Mouse (Mus musculus) lung, embryonic 16.5 days (tissue): ENCODE results near the gene Bpifc. TPM values are rescaled to one million over a fixed set of nuclear protein-coding genes. Genes with fewer than 3 reads are reported as not detected.

Experiments
- ATAC-seq: fragments of 200-750 bp; cut with Nextera tagmentation; 2 replicates; pipeline ENCODE4 v1.8.0; 2017; ENCODE audit warnings: low read depth, mild to moderate bottlenecking, moderate library complexity
- H3K27ac ChIP-seq: fragments of 300-500 bp; sonication (generic); 2 replicates; pipeline ENCODE4 v1.5.1; 2014; ENCODE audit warnings: mild to moderate bottlenecking, control low read depth, low read length
- H3K27me3 ChIP-seq: fragments of 300-500 bp; sonication (generic); 2 replicates; pipeline ENCODE4 v1.6.1; 2014; ENCODE audit warnings: low read depth, low read length, mixed read lengths; ENCODE audit not compliant: control insufficient read depth, insufficient read depth
- H3K36me3 ChIP-seq: fragments of 300-500 bp; sonication (generic); 2 replicates; pipeline ENCODE4 v1.6.1; 2014; ENCODE audit warnings: low read length; ENCODE audit not compliant: control insufficient read depth, insufficient read depth
- H3K4me1 ChIP-seq: fragments of 300-500 bp; sonication (generic); replicated peaks from 2 replicates; pipeline ENCODE4 v1.6.1; 2014; ENCODE audit warnings: low read length, mixed read lengths; ENCODE audit not compliant: control insufficient read depth, insufficient read depth
- H3K4me2 ChIP-seq: fragments of 300-500 bp; sonication (generic); 2 replicates; pipeline ENCODE4 v1.6.1; 2014; ENCODE audit warnings: low read depth, low read length, control low read depth
- H3K4me3 ChIP-seq: fragments of 300-500 bp; sonication (generic); 2 replicates; pipeline ENCODE4 v1.5.1; 2014; ENCODE audit warnings: mild to moderate bottlenecking, low read length, control low read depth
- H3K9ac ChIP-seq: fragments of 300-500 bp; sonication (generic); 2 replicates; pipeline ENCODE4 v1.6.1; 2014; ENCODE audit warnings: low read length, control low read depth
- H3K9me3 ChIP-seq: fragments of 300-500 bp; sonication (generic); 2 replicates; pipeline ENCODE4 v1.6.1; 2016; ENCODE audit warnings: low read length; ENCODE audit not compliant: control insufficient read depth
- WGBS: fragments of 180-500 bp; shearing (Covaris S2); extraction: QIAGEN DNeasy Blood & Tissue Kit; methylation state at CpG from one replicate; pipeline ENCODE4 v1.1.7; 2014; 5-methylcytosine and 5-hydroxymethylcytosine counted together
- polyA plus RNA-seq: library from polyadenylated mRNA; unstranded; fragments of >200 nt; fragmentation: Nextera tagmentation; extraction: Ambion mirVana; gene quantifications from 2 replicates; pipeline ENCODE4 v1.2.1, GENCODE M21; 2015

Bpifc gene
- polyA plus RNA-seq, 1 experiment from 2014 or later: 0.13 TPM

DNA sequence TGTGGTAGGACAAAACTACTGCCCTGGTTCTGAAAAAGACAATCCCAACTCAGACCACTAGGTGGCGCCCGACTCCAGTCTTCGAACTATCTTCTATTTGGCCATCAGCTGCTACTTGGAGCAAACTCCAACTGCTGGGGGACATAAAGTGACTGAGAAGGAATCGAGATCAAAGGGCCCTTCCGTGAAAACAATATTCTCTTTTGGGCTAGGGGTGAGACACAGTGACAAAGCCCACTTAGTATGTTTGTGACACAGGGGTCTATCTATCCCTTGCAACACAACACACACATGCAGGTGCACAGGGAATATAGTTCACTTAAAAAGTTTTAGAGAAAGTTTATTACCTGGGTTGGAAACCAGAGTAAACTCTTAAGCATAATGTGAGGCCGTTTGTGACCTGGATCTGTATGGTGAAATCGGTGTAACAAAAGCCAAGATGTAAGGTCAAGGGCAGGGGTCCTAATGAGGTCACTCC is 43.5 kb downstream of the Bpifc start:
- Histone ChIP-seq H3K27me3 (no peaks in the 10 kb centered on the region), H3K36me3 (no peaks in the 10 kb centered on the region), H3K9ac (no peak overlapping the region), H3K27ac (no peak overlapping the region), H3K4me2 (no peak overlapping the region), H3K4me3 (no peak overlapping the region), H3K4me1 (no peaks in the 10 kb centered on the region), H3K9me3 (no peaks in the 10 kb centered on the region)
- 12% methylated on average over 7 of the region's 7 CpGs for WGBS
- peak; percentile 61 for ATAC-seq

DNA sequence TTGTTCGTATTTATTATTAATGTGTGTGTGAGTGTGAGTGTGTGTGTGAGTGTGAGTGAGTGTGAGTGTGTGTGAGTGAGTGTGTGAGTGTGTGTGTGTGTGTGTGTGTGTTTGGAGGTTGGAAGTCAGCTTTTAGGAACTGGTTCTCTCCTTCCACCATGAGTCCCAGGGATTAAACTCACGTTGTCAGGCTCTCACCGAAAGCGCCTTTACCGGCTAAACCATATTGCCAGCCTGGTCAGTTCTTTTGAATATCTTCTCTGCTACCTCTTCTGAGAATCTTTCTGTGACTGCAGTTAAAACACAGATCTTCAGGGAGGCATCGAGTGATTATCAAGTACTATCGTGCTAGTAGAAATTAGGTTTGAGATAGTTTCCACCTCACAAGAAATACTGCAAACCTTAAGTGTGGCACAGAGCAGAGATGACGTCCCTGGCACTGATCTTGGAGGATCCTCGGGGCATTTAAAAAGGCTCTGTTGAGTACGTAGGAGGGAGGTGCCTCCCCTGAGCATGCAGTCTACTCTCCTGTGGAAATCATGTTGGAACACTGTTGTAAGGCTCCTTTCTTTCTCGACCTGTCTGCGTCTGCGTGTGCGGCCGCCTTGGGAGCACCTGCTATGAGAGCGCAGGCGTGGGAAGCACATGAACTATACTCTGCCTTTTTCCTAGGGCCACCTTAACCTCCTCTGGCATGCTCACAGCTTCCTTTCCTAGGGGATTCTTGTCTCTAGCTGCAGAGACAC is 44.1 kb downstream of the Bpifc start:
- no peak overlapping the region for H3K27ac ChIP-seq
- no peaks in the 10 kb centered on the region for H3K27me3 ChIP-seq
- no peaks in the 10 kb centered on the region for H3K36me3 ChIP-seq
- 59% methylated on average over 17 of the region's 17 CpGs for WGBS
- H3K4me1 ChIP-seq: no peaks in the 10 kb centered on the region
- H3K4me2 ChIP-seq: no peak overlapping the region
- no peak overlapping the region for H3K4me3 ChIP-seq
- no peak overlapping the region for H3K9ac ChIP-seq
- no peaks in the 10 kb centered on the region for H3K9me3 ChIP-seq
- ATAC-seq: peak; percentile 23; the same call in 1 of the 2 replicates

DNA sequence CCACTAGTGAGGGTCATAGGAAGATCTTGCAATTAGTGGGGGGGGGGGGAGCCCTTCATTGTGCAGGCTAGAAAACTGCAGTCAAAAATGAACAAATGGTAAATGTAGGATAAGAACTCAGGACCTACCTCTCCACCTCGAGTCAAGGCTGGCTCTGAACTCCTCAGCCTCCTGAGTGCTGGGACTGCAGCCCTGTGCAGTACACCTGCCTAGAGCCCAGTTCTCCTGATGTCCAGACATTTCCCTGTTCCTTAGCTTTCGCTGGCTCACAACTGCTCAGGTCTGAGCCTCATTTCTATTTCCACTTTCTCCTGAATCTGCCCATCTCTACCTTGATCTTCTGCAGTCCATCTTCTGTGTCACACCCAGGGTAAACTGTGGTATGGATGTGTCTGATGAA is 45.2 kb downstream of the Bpifc start:
- Histone ChIP-seq H3K9ac (no peak overlapping the region), H3K9me3 (no peaks in the 10 kb centered on the region), H3K36me3 (no peaks in the 10 kb centered on the region), H3K4me3 (no peak overlapping the region), H3K27me3 (no peaks in the 10 kb centered on the region), H3K4me2 (no peak overlapping the region), H3K27ac (no peak overlapping the region), H3K4me1 (no peaks in the 10 kb centered on the region)
- WGBS: 45% methylated on average over 2 of the region's 2 CpGs
- no peak for ATAC-seq

DNA sequence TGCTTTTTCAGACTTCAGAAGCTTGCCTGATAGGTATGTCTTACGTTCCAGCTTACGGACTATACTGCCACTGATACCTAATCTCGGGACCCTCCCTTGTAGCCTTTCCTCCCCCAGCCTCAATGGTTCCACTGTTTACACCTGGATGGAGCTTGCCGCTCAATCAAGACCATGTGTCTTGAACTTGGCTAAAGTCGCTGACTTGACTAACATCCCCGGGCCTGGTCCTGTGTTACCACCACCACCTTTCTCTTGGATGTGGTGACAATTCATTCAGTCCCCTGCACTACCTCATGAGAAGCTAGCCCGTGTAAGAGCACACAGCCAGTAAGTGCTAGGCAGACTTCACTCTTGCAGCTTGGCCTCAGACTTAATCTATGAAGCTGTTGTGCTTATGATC is 47.4 kb downstream of the Bpifc start:
- H3K9ac ChIP-seq: no peak overlapping the region
- H3K36me3 ChIP-seq: no peaks in the 10 kb centered on the region
- H3K4me1 ChIP-seq: no peaks in the 10 kb centered on the region
- no peaks in the 10 kb centered on the region for H3K9me3 ChIP-seq
- no peaks in the 10 kb centered on the region for H3K27me3 ChIP-seq
- 80% methylated on average over 7 of the region's 7 CpGs for WGBS
- no peak for ATAC-seq
- no peak overlapping the region for H3K4me2 ChIP-seq
- no peak overlapping the region for H3K4me3 ChIP-seq
- no peak overlapping the region for H3K27ac ChIP-seq

DNA sequence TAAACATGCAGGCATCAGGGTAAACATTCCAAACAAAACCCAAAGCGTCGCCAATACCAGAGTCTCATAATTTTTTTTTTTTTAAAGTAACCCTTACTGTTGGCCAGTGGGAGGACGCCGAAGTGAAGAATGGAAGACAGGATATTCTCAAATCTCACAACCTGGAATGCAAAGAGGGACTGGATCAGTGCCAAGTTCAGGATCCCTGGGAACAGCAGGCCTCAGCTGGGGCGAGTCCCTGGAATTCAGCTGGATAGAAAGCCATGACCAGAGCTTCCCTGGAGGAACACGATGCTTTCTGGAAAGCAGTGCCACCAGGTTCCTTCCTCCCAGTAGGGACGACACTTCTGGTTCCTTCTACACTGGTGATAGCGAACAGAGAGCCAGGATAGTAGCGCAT is 48.8 kb downstream of the Bpifc start:
- H3K9me3 ChIP-seq: no peaks in the 10 kb centered on the region
- no peak overlapping the region for H3K9ac ChIP-seq
- no peaks in the 10 kb centered on the region for H3K4me1 ChIP-seq
- H3K27me3 ChIP-seq: no peaks in the 10 kb centered on the region
- no peak for ATAC-seq
- H3K4me3 ChIP-seq: no peak overlapping the region
- H3K36me3 ChIP-seq: no peaks in the 10 kb centered on the region
- no peak overlapping the region for H3K4me2 ChIP-seq
- 40% methylated on average over 9 of the region's 9 CpGs for WGBS
- no peak overlapping the region for H3K27ac ChIP-seq

DNA sequence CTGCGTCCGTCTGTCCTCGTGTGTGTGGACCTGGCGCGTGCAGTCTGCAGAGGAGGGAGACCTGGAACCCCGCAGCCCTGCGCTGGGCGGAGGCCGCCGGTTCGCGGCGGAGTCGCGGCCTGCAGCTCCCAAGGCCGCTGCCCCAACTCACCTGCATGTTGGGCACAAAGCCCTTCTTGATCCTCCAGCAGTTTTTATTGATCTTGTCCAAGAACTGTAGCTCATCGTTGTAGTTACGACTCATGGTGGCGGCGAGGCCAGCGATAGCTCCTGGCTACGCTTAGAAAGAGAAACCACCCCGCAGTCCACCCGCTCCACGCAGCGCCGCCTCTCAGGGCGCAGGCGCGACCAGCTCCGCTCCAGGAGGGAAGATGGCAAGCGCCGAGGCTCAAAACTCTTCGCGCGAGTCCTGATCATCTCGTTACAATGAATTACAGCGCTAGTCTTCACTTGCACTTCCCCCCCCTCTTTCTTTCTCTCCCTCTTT is 54.2 kb downstream of the Bpifc start, which contains the start of gene Rtcb:
Gene Rtcb, minus strand, starts transcription at position 360 of the 487 bp plus-strand sequence.
- WGBS: under 1% methylated on average over 38 of the region's 38 CpGs
- H3K4me1 ChIP-seq: peaks cover 15% of the 10 kb centered on the region
- no peaks in the 10 kb centered on the region for H3K27me3 ChIP-seq
- H3K27ac ChIP-seq: peak within 1 kb of the TSS; percentile 50
- H3K4me2 ChIP-seq: peak within 1 kb of the TSS; percentile 86
- peak within 1 kb of the TSS; percentile 99 for H3K9ac ChIP-seq
- peak within 1 kb of the TSS; percentile 98 for H3K4me3 ChIP-seq
- peaks cover 15% of the 10 kb centered on the region for H3K36me3 ChIP-seq
- ATAC-seq: peak; percentile 91
- H3K9me3 ChIP-seq: no peaks in the 10 kb centered on the region

DNA sequence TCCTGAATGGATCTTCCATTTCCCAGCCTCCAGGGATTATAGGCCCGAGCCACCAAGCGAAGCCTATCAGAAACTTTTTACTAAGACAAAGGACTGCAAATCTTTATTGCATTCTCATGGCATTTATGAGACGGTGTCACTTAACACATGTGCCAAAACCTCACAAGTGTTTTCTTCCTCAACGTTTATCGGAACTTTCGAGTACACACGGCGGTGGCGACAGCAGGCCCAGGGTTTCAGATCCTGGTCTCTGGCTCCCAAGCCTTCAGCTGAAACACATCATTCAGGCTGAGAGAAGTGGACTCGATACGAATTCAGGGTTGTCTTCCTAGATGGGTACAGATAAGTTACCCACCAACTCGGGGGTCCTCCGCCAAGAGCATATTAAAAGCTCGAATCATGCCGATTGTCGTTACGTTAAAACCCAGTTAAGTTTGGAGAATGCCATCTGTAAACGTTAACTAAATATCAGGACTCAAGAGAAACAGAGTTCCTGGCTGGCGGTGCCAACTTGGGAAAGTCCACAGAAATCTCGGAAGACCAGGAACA is 54.8 kb downstream of the Bpifc start:
- Histone ChIP-seq H3K27ac (peak overlapping the region; percentile 50), H3K4me1 (peaks cover 15% of the 10 kb centered on the region), H3K36me3 (peaks cover 18% of the 10 kb centered on the region), H3K9ac (peak overlapping the region; percentile 99), H3K4me2 (peak overlapping the region; percentile 86), H3K9me3 (no peaks in the 10 kb centered on the region), H3K4me3 (peak overlapping the region; percentile 98), H3K27me3 (no peaks in the 10 kb centered on the region)
- no peak for ATAC-seq
- WGBS: 1% methylated on average over 20 of the region's 20 CpGs

DNA sequence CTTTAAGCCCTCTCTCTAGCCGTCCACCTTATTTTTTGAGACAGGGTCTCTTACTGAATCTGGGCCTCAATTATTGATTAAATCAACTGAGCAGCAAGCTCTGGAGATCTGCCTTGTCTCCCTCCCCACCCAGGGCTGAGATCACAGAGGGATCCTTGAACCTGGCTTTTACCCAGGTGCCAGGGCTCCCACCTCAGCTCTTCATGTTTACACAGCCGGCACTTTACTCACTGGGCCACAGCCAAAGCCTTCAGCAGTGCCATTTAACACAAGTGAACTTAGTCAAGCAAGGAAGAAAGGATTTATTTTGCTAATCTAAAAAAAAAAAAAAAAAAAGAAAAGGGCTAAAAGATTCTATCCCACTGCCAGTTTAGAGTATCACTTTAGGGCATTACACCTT is 57.3 kb downstream of the Bpifc start:
- WGBS: 52% methylated on average over 2 of the region's 2 CpGs
- Histone ChIP-seq H3K4me3 (no peak overlapping the region), H3K9ac (no peak overlapping the region), H3K27ac (peak overlapping the region; percentile 81), H3K4me1 (peaks cover 15% of the 10 kb centered on the region), H3K9me3 (no peaks in the 10 kb centered on the region), H3K27me3 (no peaks in the 10 kb centered on the region), H3K36me3 (peaks cover 31% of the 10 kb centered on the region), H3K4me2 (no peak overlapping the region; the same call in 1 of the 2 replicates)
- peak; percentile 72 for ATAC-seq

DNA sequence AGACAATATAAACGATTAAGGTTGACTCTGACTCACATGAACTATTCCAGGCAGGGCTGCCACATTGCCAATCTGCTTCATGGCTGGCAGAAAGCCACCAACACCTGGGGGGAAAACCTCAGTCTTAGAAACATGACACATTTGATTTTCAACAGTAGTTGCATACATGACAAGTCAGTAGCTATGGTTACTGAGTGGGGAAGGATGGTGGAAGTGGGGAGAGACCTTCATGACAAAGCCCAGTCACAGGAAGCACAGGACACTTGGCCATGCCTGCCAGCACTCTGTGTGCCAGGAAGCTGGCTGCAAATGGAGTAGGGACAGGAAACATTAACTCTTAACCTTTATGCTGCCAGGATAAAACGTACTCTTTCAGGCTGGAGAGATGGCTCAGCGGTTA is 58.3 kb downstream of the Bpifc start:
- peaks cover 15% of the 10 kb centered on the region for H3K4me1 ChIP-seq
- peaks cover 40% of the 10 kb centered on the region for H3K36me3 ChIP-seq
- no peak overlapping the region for H3K4me3 ChIP-seq
- no peaks in the 10 kb centered on the region for H3K27me3 ChIP-seq
- no peak overlapping the region for H3K4me2 ChIP-seq
- H3K9me3 ChIP-seq: no peaks in the 10 kb centered on the region
- no peak for ATAC-seq
- WGBS: 64% methylated on average over 3 of the region's 3 CpGs
- no peak overlapping the region for H3K27ac ChIP-seq
- H3K9ac ChIP-seq: no peak overlapping the region
